Mouse (Mus musculus) lung, postnatal 25 days (tissue): ENCODE measurements around the gene Abcf2.
"Not testable (repeated sequence)": the region's sequence is repeated elsewhere in the genome, so short reads cannot be mapped to it uniquely, and the experiment has no call there.

Experiments used
- DNase-seq: peaks from one replicate; pipeline ENCODE4 v3.0.0; 2022; ENCODE audit warnings: low spot score

Abcf2 gene

GRCm38 (mm10) chr5:24586547-24587199 lies 9.4 kb upstream of the Abcf2 start, which contains the start of gene Chpf2:
TSS of gene Chpf2 (plus strand) at chr5:24586741.
- DNase-seq = peak; percentile 86

- no peak for DNase-seq
These were observed 8.8 kb upstream of the Abcf2 start for GRCm38 (mm10) chr5:24586106-24586505.

GRCm38 (mm10) chr5:24578109-24578963 lies 1.1 kb upstream of the Abcf2 start:
- no peak for DNase-seq

GRCm38 (mm10) chr5:24576801-24577182 lies 475 bp downstream of the Abcf2 start:
- DNase-seq = no peak

GRCm38 (mm10) chr5:24575948-24576347 lies 1.3 kb downstream of the Abcf2 start:
- DNase-seq = no peak

- DNase-seq = no peak
These were observed 20.6 kb downstream of the Abcf2 start, which contains the start of gene 4931409K22Rik for GRCm38 (mm10) chr5:24556709-24557108. TSS of gene 4931409K22Rik (minus strand) at chr5:24556809.

- not testable (repeated sequence) for DNase-seq
These were observed 21.9 kb downstream of the Abcf2 start for GRCm38 (mm10) chr5:24555335-24555734.

GRCm38 (mm10) chr5:24553621-24554244 lies 23.5 kb downstream of the Abcf2 start:
- no peak for DNase-seq

GRCm38 (mm10) chr5:24551317-24551688 lies 26.0 kb downstream of the Abcf2 start:
- no peak for DNase-seq

- no peak for DNase-seq
These were observed 26.5 kb downstream of the Abcf2 start for GRCm38 (mm10) chr5:24550598-24551316.

GRCm38 (mm10) chr5:24542643-24543042 lies 34.6 kb downstream of the Abcf2 start:
- DNase-seq = no peak

GRCm38 (mm10) chr5:24541144-24541569 lies 36.1 kb downstream of the Abcf2 start:
- DNase-seq = no peak

GRCm38 (mm10) chr5:24540387-24541143 lies 36.7 kb downstream of the Abcf2 start, which contains the start of gene Asb10:
TSS of gene Asb10 (minus strand) at chr5:24540978.
- DNase-seq = peak; percentile 26

GRCm38 (mm10) chr5:24539571-24540296 lies 37.5 kb downstream of the Abcf2 start:
- no peak for DNase-seq

- no peak for DNase-seq
These were observed 39.6 kb downstream of the Abcf2 start for GRCm38 (mm10) chr5:24537618-24538017.

- no peak for DNase-seq
These were observed 40.8 kb downstream of the Abcf2 start for GRCm38 (mm10) chr5:24536511-24536910.

- DNase-seq = peak; percentile 16
These were observed 41.5 kb downstream of the Abcf2 start for GRCm38 (mm10) chr5:24535731-24536130.

GRCm38 (mm10) chr5:24534292-24534691 lies 43.0 kb downstream of the Abcf2 start:
- DNase-seq = no peak

GRCm38 (mm10) chr5:24533391-24533790 lies 43.9 kb downstream of the Abcf2 start:
- no peak for DNase-seq

- DNase-seq = peak; percentile 90
These were observed 47.1 kb downstream of the Abcf2 start for GRCm38 (mm10) chr5:24530042-24530689.
